Mouse (Mus musculus) C2C12 (cell line): ENCODE data around the gene Glce.

Experiments
- CEBPB ChIP-seq: IDR thresholded peaks from one replicate; pipeline ENCODE4 v1.6.1; 2011; ENCODE audit warnings: low read depth, mild to moderate bottlenecking, control low read depth, moderate library complexity
- CTCF ChIP-seq: IDR thresholded peaks from one replicate; pipeline ENCODE4 v1.5.1; 2011; ENCODE audit not compliant: control insufficient read depth, insufficient read depth, insufficient read length
- MAX ChIP-seq: IDR thresholded peaks from one replicate; pipeline ENCODE4 v1.6.1; 2011; ENCODE audit warnings: mild to moderate bottlenecking, control low read depth
- MYOD1 ChIP-seq: IDR thresholded peaks from one replicate; pipeline ENCODE4 v1.6.1; 2011; ENCODE audit warnings: low read depth; ENCODE audit not compliant: control insufficient read depth, insufficient read length
- USF1 ChIP-seq: IDR thresholded peaks from one replicate; pipeline ENCODE4 v1.6.1; 2011; ENCODE audit warnings: low read depth, mild to moderate bottlenecking, control low read depth, moderate library complexity

- TF ChIP-seq MAX, result no peak
- no peak for TF ChIP-seq CTCF
- TF ChIP-seq USF1, result no peak
- no peak for TF ChIP-seq CEBPB
- TF ChIP-seq MYOD1, result no peak
Observed at GRCm38 (mm10) chr9:62158746-62159145, 36.3 kb upstream of the Glce start.
